Mouse (Mus musculus): ENCODE results near the gene Ppp2r5b. TPM values are rescaled to one million over a fixed set of nuclear protein-coding genes. Genes with fewer than 3 reads are reported as not detected.

Gene Ppp2r5b
- total and polyA plus RNA-seq, 2 experiments from 2014 or later = 160 to 272 TPM

DNA sequence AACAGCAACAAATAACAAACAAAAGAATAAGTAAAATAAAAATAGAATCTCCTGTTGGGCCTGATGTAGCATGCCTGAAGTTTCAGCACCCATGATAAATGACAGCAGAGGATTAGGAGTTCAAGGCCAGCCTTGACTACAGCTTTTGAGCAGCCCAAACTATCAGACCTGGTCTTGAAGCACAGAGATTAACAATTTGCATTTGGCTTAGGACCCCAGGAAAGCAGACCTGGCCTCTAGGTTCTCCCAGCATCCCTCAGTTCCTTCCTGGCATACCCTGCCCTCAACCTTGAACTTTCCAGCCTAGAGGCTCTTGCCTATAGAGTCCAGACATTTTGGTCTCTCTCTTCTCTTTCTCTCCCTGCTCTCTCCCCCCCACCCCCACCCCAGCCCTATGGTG lies 3.1 kb upstream of the Ppp2r5b start:
- ATAC-seq (no peak), DNase-seq (ENCODE audit: low spot score) (no peak)
- Histone ChIP-seq H3K9ac (replicated peaks; ENCODE audit: low read length) (no peak overlapping the region), H3K4me3 (ENCODE audit: low read length) (no peak overlapping the region), H3K9me3 (ENCODE audit: low read length) (no peaks in the 10 kb centered on the region), H3K36me3 (ENCODE audit: insufficient read depth, low read length) (peaks cover 1% of the 10 kb centered on the region; the same call in 1 of the 2 replicates), H3K27me3 (ENCODE audit: insufficient read depth, low read length) (no peaks in the 10 kb centered on the region), H3K27ac (no peak overlapping the region), H3K4me1 (ENCODE audit: insufficient read depth, low read length) (peaks cover 21% of the 10 kb centered on the region), H3K4me2 (ENCODE audit: low read depth, low read length) (no peak overlapping the region)
- no peak for TF ChIP-seq CTCF (IDR thresholded peaks at IDR 0.05; ENCODE audit: low read depth)

GRCm38 (mm10) chr19:6236842-6237241 lies 1.2 kb upstream of the Ppp2r5b start:
- Histone ChIP-seq H3K4me3 (ENCODE audit: low read length) (no peak overlapping the region), H3K4me2 (ENCODE audit: low read depth, low read length) (no peak overlapping the region), H3K9ac (replicated peaks; ENCODE audit: low read length) (no peak overlapping the region), H3K27ac (no peak overlapping the region), H3K27me3 (ENCODE audit: insufficient read depth, low read length) (no peaks in the 10 kb centered on the region), H3K4me1 (ENCODE audit: insufficient read depth, low read length) (peaks cover 14% of the 10 kb centered on the region), H3K36me3 (ENCODE audit: insufficient read depth, low read length) (peaks cover 7% of the 10 kb centered on the region), H3K9me3 (ENCODE audit: low read length) (no peaks in the 10 kb centered on the region)
- 67% methylated on average over 7 of the region's 7 CpGs for WGBS
- DNase-seq (ENCODE audit: low spot score) (no peak), ATAC-seq (no peak)
- TF ChIP-seq CTCF (IDR thresholded peaks at IDR 0.05; ENCODE audit: low read depth) = no peak

GRCm38 (mm10) chr19:6236053-6236441 lies 375 bp upstream of the Ppp2r5b start:
- Histone ChIP-seq H3K9ac (replicated peaks; ENCODE audit: low read length) (peak overlapping the region; percentile 89), H3K36me3 (ENCODE audit: insufficient read depth, low read length) (peaks cover 15% of the 10 kb centered on the region), H3K4me1 (ENCODE audit: insufficient read depth, low read length) (peaks cover 14% of the 10 kb centered on the region), H3K4me3 (ENCODE audit: low read length) (peak overlapping the region; percentile 61), H3K9me3 (ENCODE audit: low read length) (no peaks in the 10 kb centered on the region), H3K27ac (peak overlapping the region; percentile 92), H3K4me2 (ENCODE audit: low read depth, low read length) (peak overlapping the region; percentile 89), H3K27me3 (ENCODE audit: insufficient read depth, low read length) (no peaks in the 10 kb centered on the region)
- no peak for TF ChIP-seq CTCF (IDR thresholded peaks at IDR 0.05; ENCODE audit: low read depth)
- DNase-seq (ENCODE audit: low spot score) (peak; percentile 97), ATAC-seq (peak; percentile 92)
- under 1% methylated on average over 9 of the region's 9 CpGs for WGBS

GRCm38 (mm10) chr19:6234337-6235083 lies 1.2 kb downstream of the Ppp2r5b start:
- H3K9ac ChIP-seq (replicated peaks; ENCODE audit: low read length) = peak overlapping the region; percentile 89
- WGBS = 67% methylated on average over 11 of the region's 11 CpGs
- H3K4me1 ChIP-seq (ENCODE audit: insufficient read depth, low read length) = peaks cover 14% of the 10 kb centered on the region
- H3K4me3 ChIP-seq (ENCODE audit: low read length) = peak overlapping the region; percentile 61
- no peaks in the 10 kb centered on the region for H3K27me3 ChIP-seq (ENCODE audit: insufficient read depth, low read length)
- H3K27ac ChIP-seq = no peak overlapping the region
- no peaks in the 10 kb centered on the region for H3K9me3 ChIP-seq (ENCODE audit: low read length)
- H3K36me3 ChIP-seq (ENCODE audit: insufficient read depth, low read length) = peaks cover 31% of the 10 kb centered on the region
- DNase-seq (ENCODE audit: low spot score) (no peak), ATAC-seq (no peak)
- no peak for TF ChIP-seq CTCF (IDR thresholded peaks at IDR 0.05; ENCODE audit: low read depth)
- H3K4me2 ChIP-seq (ENCODE audit: low read depth, low read length) = peak overlapping the region; percentile 89

GRCm38 (mm10) chr19:6233647-6234046 lies 2.0 kb downstream of the Ppp2r5b start:
- DNase-seq (ENCODE audit: low spot score) = no peak
- ATAC-seq = no peak
- no peak overlapping the region for H3K4me2 ChIP-seq (ENCODE audit: low read depth, low read length)
- no peak overlapping the region for H3K4me3 ChIP-seq (ENCODE audit: low read length)
- peaks cover 39% of the 10 kb centered on the region for H3K36me3 ChIP-seq (ENCODE audit: insufficient read depth, low read length)
- no peak overlapping the region for H3K27ac ChIP-seq
- no peak for TF ChIP-seq CTCF (IDR thresholded peaks at IDR 0.05; ENCODE audit: low read depth)
- no peaks in the 10 kb centered on the region for H3K9me3 ChIP-seq (ENCODE audit: low read length)
- H3K9ac ChIP-seq (replicated peaks; ENCODE audit: low read length) = peak overlapping the region; percentile 89; the same call in 1 of the 2 replicates
- peaks cover 14% of the 10 kb centered on the region for H3K4me1 ChIP-seq (ENCODE audit: insufficient read depth, low read length)
- WGBS = 82% methylated on average over 16 of the region's 16 CpGs
- H3K27me3 ChIP-seq (ENCODE audit: insufficient read depth, low read length) = no peaks in the 10 kb centered on the region

DNA sequence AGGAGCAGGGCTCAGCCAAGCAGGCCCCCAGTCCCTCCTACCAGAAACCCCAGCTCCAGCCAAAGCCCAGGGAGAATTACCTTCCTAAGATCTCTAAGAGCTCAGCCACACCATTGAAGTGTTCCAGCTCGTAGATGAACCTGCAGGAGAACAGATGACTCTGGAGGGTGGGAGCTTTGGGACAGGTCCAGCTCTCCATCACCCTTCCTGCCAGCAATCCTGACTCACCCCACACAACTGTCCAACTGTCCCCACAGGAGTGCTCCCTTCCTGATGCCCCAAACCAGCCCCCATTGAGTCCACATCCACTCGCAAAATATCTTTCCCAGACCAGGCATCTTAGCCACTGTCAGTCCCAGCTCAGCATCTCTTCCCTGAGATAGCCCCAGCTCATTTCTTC lies 4.6 kb downstream of the Ppp2r5b start:
- no peak for DNase-seq (ENCODE audit: low spot score)
- H3K4me3 ChIP-seq (ENCODE audit: low read length) = no peak overlapping the region
- 71% methylated on average over 2 of the region's 2 CpGs for WGBS
- TF ChIP-seq CTCF (IDR thresholded peaks at IDR 0.05; ENCODE audit: low read depth) = no peak
- H3K36me3 ChIP-seq (ENCODE audit: insufficient read depth, low read length) = peaks cover 59% of the 10 kb centered on the region
- peaks cover 11% of the 10 kb centered on the region for H3K4me1 ChIP-seq (ENCODE audit: insufficient read depth, low read length)
- H3K4me2 ChIP-seq (ENCODE audit: low read depth, low read length) = no peak overlapping the region
- no peak overlapping the region for H3K27ac ChIP-seq
- no peaks in the 10 kb centered on the region for H3K27me3 ChIP-seq (ENCODE audit: insufficient read depth, low read length)
- H3K9ac ChIP-seq (replicated peaks; ENCODE audit: low read length) = no peak overlapping the region
- ATAC-seq = no peak
- H3K9me3 ChIP-seq (ENCODE audit: low read length) = no peaks in the 10 kb centered on the region

DNA sequence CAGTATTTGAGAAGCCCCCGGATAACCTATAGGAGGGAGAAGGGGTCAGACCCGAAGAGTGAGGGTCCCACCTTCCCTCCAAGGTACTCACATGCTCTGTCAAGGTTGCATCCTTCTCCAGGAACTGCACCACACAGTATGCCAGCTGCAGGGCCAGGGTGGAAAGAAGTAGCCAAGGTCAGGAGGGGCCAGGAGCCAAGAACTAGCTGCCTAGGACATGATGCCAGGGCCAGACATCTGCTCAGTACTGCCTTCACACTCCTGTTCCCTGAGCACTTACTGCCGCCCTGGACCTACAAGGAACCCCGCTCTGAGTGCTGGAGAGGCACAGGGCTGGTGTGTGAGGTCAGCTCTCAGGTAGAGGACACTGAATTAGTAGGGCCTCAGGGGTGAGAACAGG lies 5.3 kb downstream of the Ppp2r5b start:
- Histone ChIP-seq H3K27me3 (ENCODE audit: insufficient read depth, low read length) (no peaks in the 10 kb centered on the region), H3K4me2 (ENCODE audit: low read depth, low read length) (no peak overlapping the region), H3K9ac (replicated peaks; ENCODE audit: low read length) (no peak overlapping the region), H3K36me3 (ENCODE audit: insufficient read depth, low read length) (peaks cover 59% of the 10 kb centered on the region), H3K9me3 (ENCODE audit: low read length) (no peaks in the 10 kb centered on the region), H3K27ac (no peak overlapping the region), H3K4me1 (ENCODE audit: insufficient read depth, low read length) (peaks cover 11% of the 10 kb centered on the region), H3K4me3 (ENCODE audit: low read length) (no peak overlapping the region)
- DNase-seq (ENCODE audit: low spot score) (no peak), ATAC-seq (no peak)
- WGBS = 91% methylated on average over 4 of the region's 4 CpGs
- TF ChIP-seq CTCF (IDR thresholded peaks at IDR 0.05; ENCODE audit: low read depth) = no peak
